Mouse (Mus musculus) intestine, embryonic 14.5 days (tissue): Measurements from ENCODE around the gene Dhcr24. TPM values are rescaled to one million over a fixed set of nuclear protein-coding genes. Genes with fewer than 3 reads are reported as not detected.

Source experiments
- ATAC-seq: fragments of 200-750 bp; cut with Nextera tagmentation; replicated peaks from 2 replicates; pipeline ENCODE4 v1.8.0; 2017; ENCODE audit warnings: low read depth, moderate number of reproducible peaks, moderate TSS enrichment, moderate library complexity; ENCODE audit not compliant: low FRiP score, low TSS enrichment
- DNase-seq: peaks from one replicate; pipeline ENCODE4 v3.0.0-alpha.2; 2018; ENCODE audit warnings: low spot score
- H3K27ac ChIP-seq: fragments of 300-500 bp; sonication (generic); 2 replicates; pipeline ENCODE4 v1.5.1; 2014; ENCODE audit warnings: low read depth, mild to moderate bottlenecking, control low read depth
- H3K27me3 ChIP-seq: fragments of 300-500 bp; sonication (generic); replicated peaks from 2 replicates; pipeline ENCODE4 v1.6.1; 2014; ENCODE audit warnings: low read length, control low read depth; ENCODE audit not compliant: control insufficient read depth, insufficient read depth
- H3K36me3 ChIP-seq: fragments of 300-500 bp; sonication (generic); 2 replicates; pipeline ENCODE4 v1.6.1; 2014; ENCODE audit warnings: low read length, control low read depth; ENCODE audit not compliant: control insufficient read depth, insufficient read depth
- H3K4me1 ChIP-seq: fragments of 300-500 bp; sonication (generic); replicated peaks from 2 replicates; pipeline ENCODE4 v1.6.1; 2014; ENCODE audit warnings: low read length, control low read depth, mixed read lengths; ENCODE audit not compliant: control insufficient read depth, insufficient read depth
- H3K4me2 ChIP-seq: fragments of 300-500 bp; sonication (generic); 2 replicates; pipeline ENCODE4 v1.6.1; 2014; ENCODE audit warnings: low read length
- H3K4me3 ChIP-seq: fragments of 300-500 bp; sonication (generic); 2 replicates; pipeline ENCODE4 v1.5.1; 2014; ENCODE audit warnings: low read depth, low read length, control low read depth, mixed read lengths
- H3K9ac ChIP-seq: fragments of 300-500 bp; sonication (generic); 2 replicates; pipeline ENCODE4 v1.6.1; 2014; ENCODE audit warnings: mild to moderate bottlenecking, low read length
- H3K9me3 ChIP-seq: fragments of 300-500 bp; sonication (generic); 2 replicates; pipeline ENCODE4 v1.6.1; 2016; ENCODE audit warnings: low read length, control low read depth; ENCODE audit not compliant: control insufficient read depth
- WGBS: fragments of 180-500 bp; shearing (Covaris S2); extraction: QIAGEN DNeasy Blood & Tissue Kit; methylation state at CpG from one replicate; pipeline ENCODE4 v1.1.7; 2014; 5-methylcytosine and 5-hydroxymethylcytosine counted together
- polyA plus RNA-seq: library from polyadenylated mRNA; unstranded; fragments of >200 nt; fragmentation: Nextera tagmentation; extraction: Ambion mirVana; gene quantifications from 2 replicates; pipeline ENCODE4 v1.2.1, GENCODE M21; 2014

Gene Dhcr24
- polyA plus RNA-seq, 1 experiment from 2014 or later: 38.2 TPM

- H3K36me3 ChIP-seq: peaks cover 89% of the 10 kb centered on the region
- 90% methylated on average over 4 of the region's 4 CpGs for WGBS
These were observed 8.8 kb downstream of the Dhcr24 start for GRCm38 (mm10) chr4:106569680-106570079.

DNA sequence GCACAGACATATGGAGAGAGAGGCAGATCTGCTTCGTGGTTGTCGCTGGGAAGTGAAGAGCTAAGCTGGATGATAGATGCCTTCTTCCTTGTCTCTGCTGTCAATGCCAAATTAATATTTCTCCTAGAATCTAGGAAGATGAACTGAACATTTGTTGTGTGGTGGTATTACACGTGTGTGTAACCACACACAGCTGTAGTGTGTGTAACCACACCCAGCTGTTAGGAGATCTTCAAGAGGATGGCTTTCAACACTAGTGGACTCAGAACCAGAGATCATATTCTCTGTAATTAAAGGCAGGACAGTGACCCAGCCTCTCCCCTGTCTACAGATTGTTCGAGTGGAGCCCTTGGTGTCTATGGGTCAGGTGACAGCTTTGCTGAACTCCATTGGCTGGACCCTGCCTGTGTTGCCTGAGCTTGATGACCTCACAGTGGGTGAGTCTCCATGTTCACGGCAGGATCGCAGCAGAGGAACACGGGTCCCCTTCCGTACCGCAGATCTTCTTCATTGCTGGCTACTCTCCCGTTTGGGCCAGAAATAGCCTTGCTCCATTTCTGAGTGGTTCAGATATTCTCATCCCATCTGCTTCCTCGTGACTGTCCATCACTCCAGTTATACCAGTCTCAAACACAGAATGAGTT lies 10.4 kb downstream of the Dhcr24 start:
- H3K9ac ChIP-seq: no peak overlapping the region
- H3K4me3 ChIP-seq: no peak overlapping the region
- no peak for ATAC-seq
- no peaks in the 10 kb centered on the region for H3K9me3 ChIP-seq
- H3K4me1 ChIP-seq: no peaks in the 10 kb centered on the region
- H3K27ac ChIP-seq: no peak overlapping the region
- H3K4me2 ChIP-seq: no peak overlapping the region
- H3K27me3 ChIP-seq: no peaks in the 10 kb centered on the region
- 83% methylated on average over 11 of the region's 11 CpGs for WGBS
- no peak for DNase-seq
- peaks cover 89% of the 10 kb centered on the region for H3K36me3 ChIP-seq

More at GRCm38 (mm10) chr4:106569680-106570079, 8.8 kb downstream of the Dhcr24 start:
- Histone ChIP-seq H3K9ac (no peak overlapping the region), H3K4me2 (no peak overlapping the region), H3K4me1 (no peaks in the 10 kb centered on the region), H3K9me3 (no peaks in the 10 kb centered on the region), H3K27me3 (no peaks in the 10 kb centered on the region), H3K4me3 (no peak overlapping the region), H3K27ac (no peak overlapping the region)
- no peak for ATAC-seq
- DNase-seq: no peak

DNA sequence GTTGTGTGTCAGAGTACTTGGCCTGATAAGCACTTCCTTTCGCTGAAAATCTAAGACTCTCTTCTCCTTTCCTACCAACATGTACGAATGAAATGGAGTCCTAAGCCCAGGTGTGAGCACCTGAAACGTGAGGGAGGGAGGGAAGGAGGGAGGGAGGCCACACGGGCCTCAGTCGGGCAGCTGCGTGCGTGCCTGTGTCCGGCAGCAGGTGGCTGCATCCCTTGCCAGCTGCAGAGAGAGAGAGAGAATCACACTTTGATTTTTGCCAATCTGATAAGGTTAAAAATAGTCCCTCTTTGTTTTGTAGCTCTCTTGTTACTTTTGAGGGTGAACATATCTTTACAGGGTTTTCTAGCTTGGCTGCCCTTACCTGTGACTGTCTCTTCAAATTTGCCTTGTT lies 14.2 kb downstream of the Dhcr24 start:
- no peak for DNase-seq
- H3K4me1 ChIP-seq: no peaks in the 10 kb centered on the region
- no peak overlapping the region for H3K27ac ChIP-seq
- 86% methylated on average over 8 of the region's 8 CpGs for WGBS
- ATAC-seq: no peak
- no peaks in the 10 kb centered on the region for H3K27me3 ChIP-seq
- peaks cover 96% of the 10 kb centered on the region for H3K36me3 ChIP-seq
- no peak overlapping the region for H3K4me2 ChIP-seq
- H3K4me3 ChIP-seq: no peak overlapping the region
- H3K9me3 ChIP-seq: no peaks in the 10 kb centered on the region
- H3K9ac ChIP-seq: no peak overlapping the region

GRCm38 (mm10) chr4:106577511-106577910 lies 16.7 kb downstream of the Dhcr24 start:
- DNase-seq: no peak
- Histone ChIP-seq H3K4me2 (no peak overlapping the region), H3K4me3 (no peak overlapping the region), H3K4me1 (no peaks in the 10 kb centered on the region), H3K36me3 (peaks cover 96% of the 10 kb centered on the region), H3K9me3 (no peaks in the 10 kb centered on the region), H3K27me3 (no peaks in the 10 kb centered on the region), H3K9ac (no peak overlapping the region), H3K27ac (no peak overlapping the region)
- WGBS: 92% methylated on average over 7 of the region's 7 CpGs
- ATAC-seq: no peak

- DNase-seq (no peak), ATAC-seq (no peak)
- Histone ChIP-seq H3K27ac (no peak overlapping the region), H3K4me2 (no peak overlapping the region), H3K27me3 (no peaks in the 10 kb centered on the region), H3K4me1 (no peaks in the 10 kb centered on the region), H3K9ac (no peak overlapping the region), H3K9me3 (no peaks in the 10 kb centered on the region), H3K36me3 (peaks cover 94% of the 10 kb centered on the region), H3K4me3 (no peak overlapping the region)
- WGBS: 83% methylated on average over 14 of the region's 14 CpGs
These were observed 20.5 kb downstream of the Dhcr24 start for GRCm38 (mm10) chr4:106581176-106581864.

GRCm38 (mm10) chr4:106581865-106582204 lies 21.0 kb downstream of the Dhcr24 start:
- Histone ChIP-seq H3K4me1 (no peaks in the 10 kb centered on the region), H3K27me3 (no peaks in the 10 kb centered on the region), H3K4me3 (no peak overlapping the region), H3K9ac (no peak overlapping the region), H3K36me3 (peaks cover 94% of the 10 kb centered on the region), H3K4me2 (no peak overlapping the region), H3K9me3 (no peaks in the 10 kb centered on the region), H3K27ac (no peak overlapping the region)
- WGBS: 88% methylated on average over 15 of the region's 15 CpGs
- no peak for DNase-seq
- no peak for ATAC-seq

DNA sequence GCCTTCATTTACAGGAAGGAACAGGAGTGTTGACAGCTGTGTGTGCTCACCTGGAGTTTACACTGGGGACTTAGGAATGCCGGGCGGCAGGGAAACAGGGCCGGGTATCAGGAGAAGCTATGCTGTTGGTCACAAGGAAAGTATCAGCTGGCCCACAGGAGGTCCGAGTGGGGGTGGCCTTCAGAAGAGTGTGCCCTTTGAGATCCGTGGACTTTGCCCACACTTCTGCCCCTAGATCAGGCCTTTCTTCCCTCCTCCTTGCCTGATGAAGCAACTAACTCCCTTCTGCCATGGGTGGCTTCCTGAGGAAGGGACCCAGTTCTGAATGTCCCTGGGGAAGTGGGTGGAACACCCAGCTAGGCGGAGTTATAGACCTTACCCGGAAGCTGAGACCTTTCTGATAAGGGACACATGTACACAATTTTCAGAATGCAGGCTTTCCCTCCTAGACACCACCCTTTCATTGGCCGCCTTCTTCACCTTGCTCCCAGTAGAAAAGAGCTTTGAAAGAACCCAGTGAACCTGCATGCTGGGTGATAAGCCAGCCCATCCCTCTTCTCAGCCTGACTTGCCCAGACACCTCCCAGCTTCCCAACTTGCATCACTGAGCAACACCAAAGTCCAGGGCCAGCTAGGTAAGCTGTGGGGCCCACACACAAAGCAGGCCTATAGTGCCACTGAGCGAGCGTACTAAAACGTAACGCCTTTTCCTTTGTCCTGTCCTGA lies 21.8 kb downstream of the Dhcr24 start:
- H3K36me3 ChIP-seq: peaks cover 92% of the 10 kb centered on the region
- no peaks in the 10 kb centered on the region for H3K27me3 ChIP-seq
- no peak overlapping the region for H3K27ac ChIP-seq
- no peaks in the 10 kb centered on the region for H3K4me1 ChIP-seq
- peak; percentile 70 for ATAC-seq
- no peak for DNase-seq
- H3K9me3 ChIP-seq: no peaks in the 10 kb centered on the region
- no peak overlapping the region for H3K4me3 ChIP-seq
- WGBS: 73% methylated on average over 12 of the region's 12 CpGs
- H3K9ac ChIP-seq: no peak overlapping the region
- H3K4me2 ChIP-seq: no peak overlapping the region

DNA sequence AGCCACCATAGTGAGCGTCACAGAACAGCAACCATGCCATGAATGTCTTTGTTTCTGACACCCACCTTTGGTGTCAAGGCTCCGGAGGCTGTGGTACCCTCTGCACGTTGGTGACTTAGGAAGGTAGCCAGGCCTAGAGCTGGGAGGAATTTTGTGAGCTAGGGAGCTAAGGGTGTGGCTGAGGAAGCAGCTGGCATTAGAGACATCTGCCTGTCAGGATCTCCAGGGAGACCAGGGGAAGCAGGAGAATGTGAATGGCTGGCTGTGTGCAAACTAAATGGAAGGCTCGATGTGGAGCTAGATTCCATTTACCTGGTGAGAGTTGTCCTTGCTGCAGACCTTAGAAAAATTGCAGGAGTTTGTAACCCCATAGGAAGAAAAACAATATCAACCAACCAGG lies 23.8 kb downstream of the Dhcr24 start:
- Histone ChIP-seq H3K4me3 (no peak overlapping the region), H3K4me2 (no peak overlapping the region), H3K27ac (no peak overlapping the region), H3K9me3 (no peaks in the 10 kb centered on the region), H3K27me3 (no peaks in the 10 kb centered on the region), H3K9ac (no peak overlapping the region), H3K36me3 (peaks cover 88% of the 10 kb centered on the region), H3K4me1 (no peaks in the 10 kb centered on the region)
- ATAC-seq: no peak
- DNase-seq: no peak
- 86% methylated on average over 4 of the region's 4 CpGs for WGBS
